Mouse (Mus musculus) monocyte, adult 59 days (primary cell): ENCODE measurements around the gene Serpina3i. TPM values are rescaled to one million over a fixed set of nuclear protein-coding genes. Genes with fewer than 3 reads are reported as not detected.

Experiments
- total RNA-seq, 2 experiments: library from RNA; stranded (reverse); gene quantifications; one replicate each; pipeline ENCODE4 v1.2.4; 2023

The Serpina3i gene
- total RNA-seq = 1 to 10 TPM in 1 of 2 experiments, not detected in 1; 1.4 TPM

DNA sequence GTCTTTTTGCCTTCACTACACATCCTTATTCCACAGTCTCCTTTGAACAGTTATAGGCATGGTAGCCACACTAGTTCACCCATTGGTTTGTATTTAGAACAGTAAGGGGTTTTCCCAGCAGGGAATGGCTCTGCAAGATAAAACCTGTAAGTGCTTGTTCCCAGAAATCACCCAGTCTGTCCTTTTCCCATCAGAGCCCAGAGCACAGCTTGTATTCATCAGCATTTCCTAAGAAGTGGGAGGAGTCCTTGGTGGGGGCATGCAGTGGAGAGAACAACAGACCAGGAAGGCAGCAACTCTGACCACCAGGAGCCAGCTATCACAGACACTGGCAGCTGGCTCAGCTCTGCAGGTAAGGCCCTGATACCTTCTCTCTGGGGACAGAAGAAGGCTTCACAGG, at the start of gene Serpina3i:
Gene Serpina3i (plus strand): TSS at position 260 of the 400 bp plus-strand sequence.

DNA sequence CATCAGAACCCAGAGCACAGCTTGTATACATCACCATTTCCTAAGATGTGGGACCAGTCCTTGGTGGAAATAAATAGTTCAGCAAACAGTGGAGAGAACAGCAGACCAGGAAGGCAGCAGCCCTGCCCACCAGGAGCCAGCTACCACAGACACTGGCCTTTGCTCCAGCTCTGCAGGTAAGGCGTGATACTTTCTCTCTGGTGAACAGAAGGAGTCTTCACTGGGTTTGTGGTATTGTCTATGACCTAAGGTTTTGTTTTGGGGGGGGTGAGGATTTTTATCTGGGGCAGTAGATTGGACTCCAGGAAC, 48.5 kb upstream of the Serpina3i start, which contains the start of gene Serpina3f:
Gene Serpina3f (plus strand): TSS at position 100 of the 309 bp plus-strand sequence.

GRCm38 (mm10) chr12:104235915-104236314, 27.0 kb upstream of the Serpina3i start, which contains the start of gene Serpina3g:
Gene Serpina3g, plus strand, starts transcription at chr12:104236245.

GRCm38 (mm10) chr12:104314253-104314652, 51.3 kb downstream of the Serpina3i start, which contains the start of gene Serpina3j:
Gene Serpina3j, plus strand, starts transcription at chr12:104314553.

Other genes starting within 250 kb of the Serpina3i start
- gene Serpina9, start 249.4 kb upstream of the Serpina3i start, total RNA-seq = not detected
- not detected for gene Serpina12, start 218.7 kb upstream of the Serpina3i start, total RNA-seq
- not detected for gene Serpina5, start 162.0 kb upstream of the Serpina3i start, total RNA-seq
- not detected for gene Serpina3a, start 150.4 kb upstream of the Serpina3i start, total RNA-seq
- not detected for gene Serpina3b, start 135.1 kb upstream of the Serpina3i start, total RNA-seq
- not detected for gene Serpina3c, start 109.3 kb upstream of the Serpina3i start, total RNA-seq
- gene Serpina3f, start 48.6 kb upstream of the Serpina3i start, total RNA-seq = 1 to 10 TPM; 4.9 to 6.2 TPM
- 10 to 100 TPM; 72.3 to 80.9 TPM for gene Serpina3g, start 26.9 kb upstream of the Serpina3i start, total RNA-seq
- not detected for gene Serpina3j, start 51.4 kb downstream of the Serpina3i start, total RNA-seq
- gene Serpina3k, start 75.4 kb downstream of the Serpina3i start, total RNA-seq = not detected
- gene Serpina3m, start 75.4 kb downstream of the Serpina3i start, total RNA-seq = not detected
- gene Serpina3n, start 143.6 kb downstream of the Serpina3i start, total RNA-seq = under 1 TPM in 1 of 2 experiments, not detected in 1; 0.33 TPM
- gene Gsc, start 210.2 kb downstream of the Serpina3i start, total RNA-seq = not detected